Mouse (Mus musculus) urinary bladder, adult 18-20 months (tissue): ENCODE results near the gene Gpx8.
"Not testable (repeated sequence)": the region's sequence is repeated elsewhere in the genome, so short reads cannot be mapped to it uniquely, and the experiment has no call there.

Source experiments
- DNase-seq, 2 experiments: peaks; one replicate each; pipeline ENCODE4 v3.0.0; 2022; ENCODE audit warnings: low spot score in 2 of 2, mixed read lengths in 2 of 2

Gene Gpx8

GRCm38 (mm10) chr13:113023274-113024143, 22.7 kb downstream of the Gpx8 start:
- no peak for DNase-seq

GRCm38 (mm10) chr13:113022467-113022866, 23.7 kb downstream of the Gpx8 start:
- no peak for DNase-seq

- no peak for DNase-seq
These were observed 24.7 kb downstream of the Gpx8 start for GRCm38 (mm10) chr13:113021521-113021920.

- not testable (repeated sequence) for DNase-seq
These were observed 32.8 kb downstream of the Gpx8 start for GRCm38 (mm10) chr13:113013174-113013953.

- DNase-seq = no peak
These were observed 33.5 kb downstream of the Gpx8 start for GRCm38 (mm10) chr13:113012683-113013082.

GRCm38 (mm10) chr13:113000576-113001318, 45.5 kb downstream of the Gpx8 start:
- peak; percentile 42 to 65 for DNase-seq

GRCm38 (mm10) chr13:113000090-113000489, 46.1 kb downstream of the Gpx8 start:
- DNase-seq = no peak

GRCm38 (mm10) chr13:112998427-112999201, 47.6 kb downstream of the Gpx8 start:
- peak; percentile 16 to 59 for DNase-seq

- DNase-seq = no peak
These were observed 48.8 kb downstream of the Gpx8 start for GRCm38 (mm10) chr13:112997369-112997768.

GRCm38 (mm10) chr13:112996407-112996806, 49.8 kb downstream of the Gpx8 start:
- DNase-seq = no peak

GRCm38 (mm10) chr13:112994191-112994590, 52.0 kb downstream of the Gpx8 start:
- peak; percentile 42 to 60 for DNase-seq

GRCm38 (mm10) chr13:112993531-112994152, 52.6 kb downstream of the Gpx8 start, which contains the start of gene Mcidas:
TSS of gene Mcidas (plus strand) at chr13:112993845.
- peak in 1 of 2 experiments; percentile 43 for DNase-seq
